Mouse (Mus musculus): ENCODE data around the gene Rfc2. TPM values are rescaled to one million over a fixed set of nuclear protein-coding genes. Genes with fewer than 3 reads are reported as not detected.
A peak's percentile ranks its signal among the peaks of the same experiment; 100 is the strongest.

Gene Rfc2
- total and polyA plus RNA-seq, 2 experiments from 2014 or later, result 58.1 to 155 TPM

GRCm38 (mm10) chr5:134615380-134615779, 34.2 kb downstream of the Rfc2 start:
- peaks cover 33% of the 10 kb centered on the region for H3K36me3 ChIP-seq (ENCODE audit: insufficient read depth, low read length)

DNA sequence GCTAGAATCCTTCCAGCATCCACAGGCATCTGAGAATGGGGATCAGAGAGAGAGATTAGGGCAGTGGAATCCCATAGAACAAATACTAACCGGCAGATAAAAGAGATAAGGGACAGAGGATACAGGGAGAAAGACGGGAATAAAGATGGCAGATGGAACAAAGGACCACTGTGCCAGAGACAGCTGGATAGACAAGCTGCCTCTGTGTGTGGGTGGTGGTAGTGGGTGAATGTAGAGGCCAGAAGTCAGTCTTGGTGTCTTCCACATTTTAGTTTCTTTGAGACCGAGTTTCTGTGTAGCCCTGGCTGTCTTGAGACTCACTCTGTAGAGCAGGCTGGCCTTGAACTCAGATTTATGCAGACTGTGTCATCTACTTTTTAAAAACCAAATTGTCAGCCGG, 34.6 kb downstream of the Rfc2 start:
- H3K36me3 ChIP-seq (ENCODE audit: insufficient read depth, low read length), result peaks cover 37% of the 10 kb centered on the region
- WGBS, result 63% methylated on average over 4 of the region's 4 CpGs
- H3K4me1 ChIP-seq (ENCODE audit: insufficient read depth, low read length), result no peaks in the 10 kb centered on the region
- H3K27me3 ChIP-seq (ENCODE audit: insufficient read depth, low read length), result no peaks in the 10 kb centered on the region
- no peak overlapping the region for H3K9ac ChIP-seq (replicated peaks; ENCODE audit: low read length, poor library complexity, severe bottlenecking)
- no peak for ATAC-seq (ENCODE audit: low FRiP score)
- no peak overlapping the region for H3K4me2 ChIP-seq (ENCODE audit: low read depth, low read length, poor library complexity, severe bottlenecking)
- H3K9me3 ChIP-seq (ENCODE audit: low read length), result no peaks in the 10 kb centered on the region
- DNase-seq (ENCODE audit: low spot score), result no peak
- TF ChIP-seq CTCF (IDR thresholded peaks at IDR 0.05), result no peak
- H3K4me3 ChIP-seq (ENCODE audit: low read depth, low read length), result no peak overlapping the region
- no peak overlapping the region for H3K27ac ChIP-seq (ENCODE audit: low read depth, low read length)

More at GRCm38 (mm10) chr5:134615380-134615779, 34.2 kb downstream of the Rfc2 start:
- DNase-seq (ENCODE audit: low spot score) (no peak), ATAC-seq (ENCODE audit: low FRiP score) (no peak)
- WGBS, result 85% methylated on average over 8 of the region's 8 CpGs
- TF ChIP-seq CTCF (IDR thresholded peaks at IDR 0.05), result no peak
- H3K9me3 ChIP-seq (ENCODE audit: low read length), result no peaks in the 10 kb centered on the region
- no peak overlapping the region for H3K9ac ChIP-seq (replicated peaks; ENCODE audit: low read length, poor library complexity, severe bottlenecking)
- H3K4me2 ChIP-seq (ENCODE audit: low read depth, low read length, poor library complexity, severe bottlenecking), result no peak overlapping the region
- H3K4me3 ChIP-seq (ENCODE audit: low read depth, low read length), result no peak overlapping the region
- no peaks in the 10 kb centered on the region for H3K27me3 ChIP-seq (ENCODE audit: insufficient read depth, low read length)
- no peak overlapping the region for H3K27ac ChIP-seq (ENCODE audit: low read depth, low read length)
- no peaks in the 10 kb centered on the region for H3K4me1 ChIP-seq (ENCODE audit: insufficient read depth, low read length)

DNA sequence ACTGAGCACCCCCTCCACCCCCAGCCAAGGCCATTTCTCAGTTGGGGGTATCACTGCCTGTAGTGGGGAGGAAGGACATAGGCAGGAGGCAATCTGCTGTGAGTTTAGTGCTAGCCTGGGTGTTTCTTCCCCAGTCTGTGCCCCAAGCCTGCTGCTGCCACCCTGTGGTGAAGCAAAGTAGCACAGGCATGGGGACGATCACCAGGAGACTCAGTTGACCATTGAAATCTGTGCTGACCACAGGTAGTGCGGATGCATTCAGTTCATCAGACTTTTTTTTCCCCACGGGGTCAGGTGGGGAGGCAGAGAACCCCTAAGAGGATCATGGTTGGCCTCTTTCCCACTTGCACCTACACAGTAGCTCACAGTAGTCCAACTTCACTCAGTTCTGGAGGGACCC, 35.9 kb downstream of the Rfc2 start:
- no peak overlapping the region for H3K4me3 ChIP-seq (ENCODE audit: low read depth, low read length)
- TF ChIP-seq CTCF (IDR thresholded peaks at IDR 0.05), result peak; percentile 75
- 67% methylated on average over 3 of the region's 3 CpGs for WGBS
- DNase-seq (ENCODE audit: low spot score) (no peak), ATAC-seq (ENCODE audit: low FRiP score) (no peak)
- peaks cover 50% of the 10 kb centered on the region for H3K36me3 ChIP-seq (ENCODE audit: insufficient read depth, low read length)
- H3K4me1 ChIP-seq (ENCODE audit: insufficient read depth, low read length), result no peaks in the 10 kb centered on the region
- H3K27ac ChIP-seq (ENCODE audit: low read depth, low read length), result no peak overlapping the region
- no peak overlapping the region for H3K9ac ChIP-seq (replicated peaks; ENCODE audit: low read length, poor library complexity, severe bottlenecking)
- no peaks in the 10 kb centered on the region for H3K9me3 ChIP-seq (ENCODE audit: low read length)
- H3K27me3 ChIP-seq (ENCODE audit: insufficient read depth, low read length), result no peaks in the 10 kb centered on the region
- no peak overlapping the region for H3K4me2 ChIP-seq (ENCODE audit: low read depth, low read length, poor library complexity, severe bottlenecking)

- no peak for TF ChIP-seq CTCF (IDR thresholded peaks at IDR 0.05)
- Histone ChIP-seq H3K4me1 (ENCODE audit: insufficient read depth, low read length) (no peaks in the 10 kb centered on the region), H3K27me3 (ENCODE audit: insufficient read depth, low read length) (no peaks in the 10 kb centered on the region), H3K9ac (replicated peaks; ENCODE audit: low read length, poor library complexity, severe bottlenecking) (no peak overlapping the region), H3K36me3 (ENCODE audit: insufficient read depth, low read length) (peaks cover 76% of the 10 kb centered on the region), H3K9me3 (ENCODE audit: low read length) (no peaks in the 10 kb centered on the region), H3K27ac (ENCODE audit: low read depth, low read length) (no peak overlapping the region), H3K4me3 (ENCODE audit: low read depth, low read length) (no peak overlapping the region), H3K4me2 (ENCODE audit: low read depth, low read length, poor library complexity, severe bottlenecking) (no peak overlapping the region)
- no peak for ATAC-seq (ENCODE audit: low FRiP score)
- WGBS, result 94% methylated on average over 9 of the region's 9 CpGs
- DNase-seq (ENCODE audit: low spot score), result no peak
These were observed 39.3 kb downstream of the Rfc2 start for GRCm38 (mm10) chr5:134620457-134620856.

DNA sequence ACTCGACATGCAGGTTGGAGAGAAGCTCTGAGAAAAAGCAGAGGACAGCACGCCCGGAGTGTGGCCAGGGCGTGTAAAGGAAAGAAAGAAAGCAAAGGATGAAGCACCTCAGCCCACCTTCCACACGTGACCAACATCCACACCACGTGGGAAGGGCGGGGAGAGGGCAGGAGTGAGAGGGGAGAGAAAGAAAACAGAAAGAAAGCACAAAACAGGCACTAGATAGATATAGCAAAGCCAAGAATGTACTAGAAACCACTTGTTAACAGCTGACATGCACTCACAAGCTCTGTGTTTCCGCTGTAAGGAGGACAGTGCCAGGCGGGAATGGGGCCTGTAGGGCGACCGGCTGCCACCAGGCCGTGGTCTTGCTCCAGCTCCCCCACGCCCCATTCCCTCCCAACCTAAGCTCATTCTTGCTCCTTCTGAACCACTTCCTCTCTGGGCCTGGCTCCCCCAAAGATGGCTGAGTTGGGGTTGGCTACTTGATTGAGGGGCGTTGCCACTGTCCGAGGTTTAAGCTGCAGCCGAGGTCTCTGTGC, 40.0 kb downstream of the Rfc2 start:
- no peak overlapping the region for H3K9ac ChIP-seq (replicated peaks; ENCODE audit: low read length, poor library complexity, severe bottlenecking)
- H3K4me2 ChIP-seq (ENCODE audit: low read depth, low read length, poor library complexity, severe bottlenecking), result no peak overlapping the region
- H3K27ac ChIP-seq (ENCODE audit: low read depth, low read length), result no peak overlapping the region
- H3K36me3 ChIP-seq (ENCODE audit: insufficient read depth, low read length), result peaks cover 81% of the 10 kb centered on the region
- ATAC-seq (ENCODE audit: low FRiP score) (no peak), DNase-seq (ENCODE audit: low spot score) (no peak)
- H3K4me3 ChIP-seq (ENCODE audit: low read depth, low read length), result no peak overlapping the region
- 93% methylated on average over 16 of the region's 16 CpGs for WGBS
- TF ChIP-seq CTCF (IDR thresholded peaks at IDR 0.05), result no peak
- no peaks in the 10 kb centered on the region for H3K4me1 ChIP-seq (ENCODE audit: insufficient read depth, low read length)
- no peaks in the 10 kb centered on the region for H3K9me3 ChIP-seq (ENCODE audit: low read length)
- no peaks in the 10 kb centered on the region for H3K27me3 ChIP-seq (ENCODE audit: insufficient read depth, low read length)

- Histone ChIP-seq H3K4me2 (ENCODE audit: low read depth, low read length, poor library complexity, severe bottlenecking) (no peak overlapping the region), H3K9me3 (ENCODE audit: low read length) (no peaks in the 10 kb centered on the region), H3K4me1 (ENCODE audit: insufficient read depth, low read length) (no peaks in the 10 kb centered on the region), H3K27me3 (ENCODE audit: insufficient read depth, low read length) (no peaks in the 10 kb centered on the region), H3K36me3 (ENCODE audit: insufficient read depth, low read length) (peaks cover 89% of the 10 kb centered on the region), H3K27ac (ENCODE audit: low read depth, low read length) (no peak overlapping the region), H3K9ac (replicated peaks; ENCODE audit: low read length, poor library complexity, severe bottlenecking) (no peak overlapping the region), H3K4me3 (ENCODE audit: low read depth, low read length) (no peak overlapping the region)
- WGBS, result 62% methylated on average over 2 of the region's 2 CpGs
- TF ChIP-seq CTCF (IDR thresholded peaks at IDR 0.05), result no peak
- ATAC-seq (ENCODE audit: low FRiP score) (no peak), DNase-seq (ENCODE audit: low spot score) (peak; percentile 79)
These were observed 40.9 kb downstream of the Rfc2 start for GRCm38 (mm10) chr5:134622069-134622468.
